Mouse (Mus musculus) heart, embryonic 11.5 days (tissue): ENCODE data around the gene Ptpn18. TPM values are rescaled to one million over a fixed set of nuclear protein-coding genes. Genes with fewer than 3 reads are reported as not detected.

Experiments
- ATAC-seq: fragments of 200-750 bp; cut with Nextera tagmentation; replicated peaks from 2 replicates; pipeline ENCODE4 v1.8.0; 2017; ENCODE audit warnings: moderate library complexity; ENCODE audit not compliant: insufficient number of reproducible peaks, low FRiP score, low TSS enrichment
- H3K27ac ChIP-seq: fragments of 300-500 bp; sonication (generic); 2 replicates; pipeline ENCODE4 v1.5.1; 2014; ENCODE audit warnings: mild to moderate bottlenecking, low read depth, low read length
- H3K27me3 ChIP-seq: fragments of 300-500 bp; sonication (generic); 2 replicates; pipeline ENCODE4 v1.6.1; 2014; ENCODE audit warnings: mild to moderate bottlenecking, low read length, mixed read lengths; ENCODE audit not compliant: control insufficient read depth, insufficient read depth
- H3K36me3 ChIP-seq: fragments of 300-500 bp; sonication (generic); 2 replicates; pipeline ENCODE4 v1.6.1; 2014; ENCODE audit warnings: mild to moderate bottlenecking, low read length, moderate library complexity, mixed read lengths; ENCODE audit not compliant: control insufficient read depth, insufficient read depth
- H3K4me1 ChIP-seq: fragments of 300-500 bp; sonication (generic); 2 replicates; pipeline ENCODE4 v1.6.1; 2014; ENCODE audit warnings: low read length; ENCODE audit not compliant: control insufficient read depth, insufficient read depth
- H3K4me2 ChIP-seq: fragments of 300-500 bp; sonication (generic); 2 replicates; pipeline ENCODE4 v1.6.1; 2014; ENCODE audit warnings: mild to moderate bottlenecking, moderate library complexity
- H3K4me3 ChIP-seq: fragments of 300-500 bp; sonication (generic); 2 replicates; pipeline ENCODE4 v1.5.1; 2014; ENCODE audit warnings: low read depth, low read length
- H3K9ac ChIP-seq: fragments of 300-500 bp; sonication (generic); 2 replicates; pipeline ENCODE4 v1.6.1; 2014; ENCODE audit warnings: mild to moderate bottlenecking, low read depth, low read length, moderate library complexity
- H3K9me3 ChIP-seq: fragments of 300-500 bp; sonication (generic); replicated peaks from 2 replicates; pipeline ENCODE4 v1.6.1; 2016; ENCODE audit warnings: low read length; ENCODE audit not compliant: control insufficient read depth
- WGBS: fragments of 180-500 bp; shearing (Covaris S2); extraction: QIAGEN DNeasy Blood & Tissue Kit; methylation state at CpG from one replicate; pipeline ENCODE4 v1.1.7; 2014; ENCODE audit not compliant: insufficient replicate concordance; 5-methylcytosine and 5-hydroxymethylcytosine counted together
- polyA plus RNA-seq: library from polyadenylated mRNA; unstranded; fragments of >200 nt; fragmentation: Nextera tagmentation; extraction: Ambion mirVana; gene quantifications from 2 replicates; pipeline ENCODE4 v1.2.1, GENCODE M21; 2014

The Ptpn18 gene
- polyA plus RNA-seq = 7.4 and 10.4 TPM in 2 replicates

- Histone ChIP-seq H3K4me1 (no peaks in the 10 kb centered on the region), H3K4me3 (peak within 1 kb of the TSS; percentile 56), H3K4me2 (peak within 1 kb of the TSS; percentile 81), H3K9me3 (no peaks in the 10 kb centered on the region), H3K36me3 (no peaks in the 10 kb centered on the region), H3K9ac (peak within 1 kb of the TSS; percentile 62), H3K27me3 (peaks cover 17% of the 10 kb centered on the region), H3K27ac (no peak within 1 kb of the TSS)
- peak; percentile 88 for ATAC-seq
- WGBS = under 1% methylated on average over 48 of the region's 48 CpGs
Observed at GRCm38 (mm10) chr1:34459284-34460060, at the start of gene Ptpn18. TSS of gene Ptpn18 (plus strand) at chr1:34459762.

- ATAC-seq = no peak
- Histone ChIP-seq H3K4me2 (no peak overlapping the region), H3K4me1 (no peaks in the 10 kb centered on the region), H3K27me3 (no peaks in the 10 kb centered on the region), H3K9ac (no peak overlapping the region), H3K9me3 (peaks cover 15% of the 10 kb centered on the region), H3K27ac (no peak overlapping the region), H3K36me3 (peaks cover 2% of the 10 kb centered on the region; the same call in 1 of the 2 replicates), H3K4me3 (no peak overlapping the region)
- 93% methylated on average over 2 of the region's 2 CpGs for WGBS
Observed at GRCm38 (mm10) chr1:34428466-34428865, 31.1 kb upstream of the Ptpn18 start.

GRCm38 (mm10) chr1:34429281-34429680, 30.3 kb upstream of the Ptpn18 start:
- peaks cover 15% of the 10 kb centered on the region for H3K9me3 ChIP-seq
- 83% methylated on average over 4 of the region's 4 CpGs for WGBS
- peaks cover 4% of the 10 kb centered on the region for H3K4me1 ChIP-seq
- H3K36me3 ChIP-seq = peaks cover 2% of the 10 kb centered on the region; the same call in 1 of the 2 replicates
- H3K4me3 ChIP-seq = no peak overlapping the region
- ATAC-seq = no peak
- no peaks in the 10 kb centered on the region for H3K27me3 ChIP-seq
- H3K4me2 ChIP-seq = no peak overlapping the region
- H3K9ac ChIP-seq = no peak overlapping the region
- H3K27ac ChIP-seq = no peak overlapping the region

- peaks cover 15% of the 10 kb centered on the region for H3K9me3 ChIP-seq
Observed at GRCm38 (mm10) chr1:34430981-34431380, 28.6 kb upstream of the Ptpn18 start.

GRCm38 (mm10) chr1:34431431-34431830, 28.1 kb upstream of the Ptpn18 start:
- H3K9ac ChIP-seq = no peak overlapping the region
- H3K36me3 ChIP-seq = peaks cover 2% of the 10 kb centered on the region; the same call in 1 of the 2 replicates
- H3K4me1 ChIP-seq = peaks cover 4% of the 10 kb centered on the region
- no peaks in the 10 kb centered on the region for H3K27me3 ChIP-seq
- H3K9me3 ChIP-seq = peaks cover 15% of the 10 kb centered on the region
- 94% methylated on average over 9 of the region's 9 CpGs for WGBS
- no peak for ATAC-seq
- H3K4me2 ChIP-seq = no peak overlapping the region
- no peak overlapping the region for H3K4me3 ChIP-seq
- no peak overlapping the region for H3K27ac ChIP-seq

More at GRCm38 (mm10) chr1:34430981-34431380, 28.6 kb upstream of the Ptpn18 start:
- no peak overlapping the region for H3K27ac ChIP-seq
- H3K36me3 ChIP-seq = peaks cover 2% of the 10 kb centered on the region; the same call in 1 of the 2 replicates
- H3K4me1 ChIP-seq = peaks cover 4% of the 10 kb centered on the region
- no peak overlapping the region for H3K9ac ChIP-seq
- whole genome bisulfite sequencing = 94% methylated on average over 3 of the region's 3 CpGs
- H3K27me3 ChIP-seq = no peaks in the 10 kb centered on the region
- H3K4me3 ChIP-seq = no peak overlapping the region
- ATAC-seq = no peak
- H3K4me2 ChIP-seq = no peak overlapping the region

GRCm38 (mm10) chr1:34432411-34432775, 27.2 kb upstream of the Ptpn18 start:
- peaks cover 15% of the 10 kb centered on the region for H3K9me3 ChIP-seq
- H3K4me2 ChIP-seq = peak overlapping the region; percentile 71
- no peaks in the 10 kb centered on the region for H3K27me3 ChIP-seq
- no peak for ATAC-seq
- no peak overlapping the region for H3K27ac ChIP-seq
- WGBS = 57% methylated on average over 13 of the region's 13 CpGs
- peak overlapping the region; percentile 74 for H3K9ac ChIP-seq
- peaks cover 4% of the 10 kb centered on the region for H3K4me1 ChIP-seq
- peaks cover 2% of the 10 kb centered on the region; the same call in 1 of the 2 replicates for H3K36me3 ChIP-seq
- H3K4me3 ChIP-seq = peak overlapping the region; percentile 33

DNA sequence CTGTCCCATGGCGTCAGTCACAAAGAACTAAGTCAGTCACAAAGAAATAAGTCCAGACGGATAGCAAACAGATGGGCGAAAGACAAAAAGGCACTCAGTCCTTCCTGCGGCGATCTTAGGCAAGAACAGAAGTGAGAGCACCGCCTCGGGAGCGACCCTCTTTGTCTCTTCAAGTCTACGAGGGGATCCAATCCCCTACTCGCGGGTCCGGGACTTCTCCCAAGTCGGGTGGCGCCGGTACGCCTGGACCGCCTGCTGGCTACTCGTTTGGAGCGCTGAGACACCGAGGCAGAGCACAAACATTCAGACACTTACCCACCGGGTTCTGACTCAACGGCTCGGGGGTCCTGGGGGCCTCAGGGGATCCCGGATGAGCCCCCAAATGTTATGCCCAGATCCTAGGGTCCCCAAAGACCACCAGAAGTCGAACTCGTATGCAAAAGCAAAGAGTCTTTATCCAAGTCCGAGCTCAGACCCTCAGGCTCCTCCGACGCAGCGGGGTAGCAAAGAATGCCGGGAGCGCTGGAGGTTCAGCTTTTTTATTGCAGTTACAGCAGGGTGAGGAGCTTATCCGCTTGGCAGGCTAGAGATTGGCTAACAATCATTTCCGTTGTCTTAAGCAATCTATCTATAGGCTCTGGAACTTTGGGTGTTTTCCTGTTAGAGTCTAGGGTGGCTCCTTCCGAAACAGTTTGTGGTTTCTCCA, 26.6 kb upstream of the Ptpn18 start:
- Histone ChIP-seq H3K9ac (peak overlapping the region; percentile 74), H3K36me3 (peaks cover 2% of the 10 kb centered on the region; the same call in 1 of the 2 replicates), H3K4me1 (peaks cover 4% of the 10 kb centered on the region), H3K27me3 (no peaks in the 10 kb centered on the region), H3K4me2 (peak overlapping the region; percentile 71), H3K27ac (0 out of 2 replicates have a peak overlapping the region, but pooled peaks have one; percentile 36), H3K9me3 (peaks cover 15% of the 10 kb centered on the region), H3K4me3 (peak overlapping the region; percentile 33)
- WGBS = 11% methylated on average over 35 of the region's 35 CpGs
- ATAC-seq = no peak

DNA sequence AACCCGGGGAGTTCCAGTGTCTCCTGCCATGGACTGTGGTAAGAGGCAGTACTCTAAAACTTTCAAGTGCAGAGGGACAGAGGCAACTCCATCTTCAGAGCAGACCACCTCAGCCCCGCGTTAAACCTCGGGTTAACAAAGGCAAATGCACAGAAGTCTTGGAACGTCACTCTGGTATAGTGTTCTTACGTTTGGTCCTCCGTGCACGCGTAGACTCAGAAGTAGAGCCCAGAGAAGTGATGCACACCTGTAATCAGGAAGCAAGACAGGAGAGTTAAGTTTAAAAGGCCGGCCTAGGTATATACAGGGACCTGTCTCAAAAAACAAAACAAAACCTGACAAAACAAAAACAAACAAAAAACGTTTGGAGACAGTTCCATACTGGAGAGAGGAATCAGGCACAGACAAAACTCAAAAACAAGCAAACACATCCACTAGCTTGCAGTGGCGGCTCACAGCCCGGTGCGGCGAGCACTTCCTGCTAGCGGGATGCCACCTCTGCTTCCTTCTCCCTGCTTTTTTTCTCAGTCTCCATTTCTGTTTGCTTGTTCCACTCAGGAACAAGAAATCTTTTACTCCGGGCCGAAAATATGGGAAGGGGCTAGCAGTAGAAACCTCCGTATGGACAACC, 25.6 kb upstream of the Ptpn18 start:
- no peak for ATAC-seq
- WGBS = 16% methylated on average over 19 of the region's 19 CpGs
- H3K9ac ChIP-seq = peak overlapping the region; percentile 79
- H3K4me3 ChIP-seq = peak overlapping the region; percentile 67
- H3K36me3 ChIP-seq = peaks cover 2% of the 10 kb centered on the region; the same call in 1 of the 2 replicates
- peaks cover 6% of the 10 kb centered on the region for H3K4me1 ChIP-seq
- peak overlapping the region; percentile 71 for H3K4me2 ChIP-seq
- H3K27me3 ChIP-seq = no peaks in the 10 kb centered on the region
- H3K9me3 ChIP-seq = peaks cover 15% of the 10 kb centered on the region
- H3K27ac ChIP-seq = peak overlapping the region; percentile 54
